Mouse (Mus musculus): Measurements from ENCODE around the gene Tmem50b.

DNA sequence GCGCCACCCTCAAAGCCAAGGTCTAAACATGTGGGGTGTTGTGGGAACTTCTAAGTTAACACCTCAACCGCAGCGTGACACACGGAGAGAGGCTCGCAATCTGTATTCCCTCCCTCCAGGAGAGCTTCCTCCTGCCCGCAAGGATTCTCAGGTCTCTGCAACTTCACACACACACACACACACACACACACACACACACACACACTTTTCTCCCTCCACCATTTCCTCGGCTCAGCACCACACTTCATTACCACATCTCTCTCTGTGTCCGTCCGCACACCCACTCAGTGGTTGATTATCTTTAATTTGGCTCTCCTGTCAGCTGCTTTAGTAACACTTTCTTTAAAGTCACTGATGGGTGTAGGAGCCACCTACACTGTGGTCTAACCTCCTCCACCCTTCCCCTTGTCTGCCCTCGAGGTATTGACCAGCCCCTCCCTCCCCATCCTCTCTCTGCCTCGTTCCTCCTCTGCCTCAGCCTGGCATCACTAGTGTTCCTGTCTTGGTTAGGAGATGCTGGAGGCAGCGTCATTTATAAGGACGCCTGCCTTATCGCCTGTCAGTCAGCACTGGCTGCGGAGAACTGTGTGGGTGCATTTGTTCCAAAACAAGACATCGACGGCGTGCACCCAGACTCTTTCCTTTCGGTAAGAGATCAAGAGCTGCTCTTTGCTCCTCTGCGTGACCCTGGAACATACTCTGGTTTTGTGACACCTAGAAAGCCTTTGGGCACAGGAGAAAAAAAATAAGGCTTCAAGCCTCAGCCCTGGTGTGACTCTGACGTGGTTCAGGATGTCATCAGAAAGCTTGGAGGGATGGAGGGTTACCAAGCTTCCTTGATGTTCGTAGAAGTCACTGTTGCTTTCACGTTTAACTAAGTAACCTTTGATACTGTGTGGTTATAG is 64.3 kb downstream of the Tmem50b start:
- TF ChIP-seq CTCF (IDR thresholded peaks at IDR 0.05; ENCODE audit: insufficient read depth, low read length), result no peak
- no peak for TF ChIP-seq POLR2A (IDR thresholded peaks at IDR 0.05; ENCODE audit: borderline replicate concordance, extremely low read depth, low read depth, low read length)
